Mouse (Mus musculus) megakaryocyte progenitor cell, adult 5-6 weeks (primary cell): ENCODE measurements around the gene Ybx2. TPM values are rescaled to one million over a fixed set of nuclear protein-coding genes. Genes with fewer than 3 reads are reported as not detected.

Experiments used
- ATAC-seq: replicated peaks from 2 replicates; pipeline ENCODE4 v1.8.0; 2016; ENCODE audit warnings: mild to moderate bottlenecking, moderate TSS enrichment, inconsistent platforms; ENCODE audit not compliant: poor library complexity
- total RNA-seq, 2 experiments: library from RNA; stranded (forward) in 1 of 2; stranded (reverse) in 1 of 2; fragments of 157-497, 149-512 nt in 1 of 2; fragments of 200-1000 nt in 1 of 2; gene quantifications; 2 replicates each; pipeline versions ENCODE4 v1.2.3 to v1.2.4; 2015 to 2017

The Ybx2 gene
- total RNA-seq, 2 experiments from 2014 or later = not detected

GRCm38 (mm10) chr11:69989949-69990348 lies 54.4 kb downstream of the Ybx2 start:
- no peak for ATAC-seq

Other genes with a start within 250 kb of the Ybx2 start
Only the 30 nearest of the 35 such genes appear.
- not detected in 2 replicates for gene Slc35g3, start 173.8 kb upstream of the Ybx2 start, total RNA-seq (2015)
- not detected in 2 replicates for gene Slc35g3, start 173.8 kb upstream of the Ybx2 start, total RNA-seq (2017)
- gene Zbtb4, start 169.9 kb upstream of the Ybx2 start, total RNA-seq (2015) = 1.3 and 1.5 TPM in 2 replicates
- gene Zbtb4, start 169.9 kb upstream of the Ybx2 start, total RNA-seq (2017) = 0.51 and 0.54 TPM in 2 replicates
- 0.24 and 1.6 TPM in 2 replicates for gene Chrnb1, start 139.9 kb upstream of the Ybx2 start, total RNA-seq (2015)
- gene Chrnb1, start 139.9 kb upstream of the Ybx2 start, total RNA-seq (2017) = 0.04 and 0.44 TPM in 2 replicates
- 0.22 and 0.52 TPM in 2 replicates for gene Fgf11, start 133.9 kb upstream of the Ybx2 start, total RNA-seq (2015)
- gene Fgf11, start 133.9 kb upstream of the Ybx2 start, total RNA-seq (2017) = 0.21 and 0.41 TPM in 2 replicates
- not detected in 2 replicates for gene Tmem102, start 130.2 kb upstream of the Ybx2 start, total RNA-seq (2015)
- not detected in 2 replicates for gene Tmem102, start 130.2 kb upstream of the Ybx2 start, total RNA-seq (2017)
- not detected in 2 replicates for gene Gm39566, start 120.5 kb upstream of the Ybx2 start, total RNA-seq (2015)
- gene Gm39566, start 120.5 kb upstream of the Ybx2 start, total RNA-seq (2017) = not detected in 2 replicates
- gene Spem2, start 117.3 kb upstream of the Ybx2 start, total RNA-seq (2015) = not detected in 2 replicates
- not detected in 2 replicates for gene Spem2, start 117.3 kb upstream of the Ybx2 start, total RNA-seq (2017)
- gene Spem1, start 113.6 kb upstream of the Ybx2 start, total RNA-seq (2015) = not detected in 2 replicates
- gene Spem1, start 113.6 kb upstream of the Ybx2 start, total RNA-seq (2017) = 0.79 TPM in 1 of 2 replicates, not detected in the other
- 8.4 and 10.8 TPM in 2 replicates for gene Nlgn2, start 98.0 kb upstream of the Ybx2 start, total RNA-seq (2015)
- gene Nlgn2, start 98.0 kb upstream of the Ybx2 start, total RNA-seq (2017) = 3.5 and 6.2 TPM in 2 replicates
- gene Tmem256, start 97.3 kb upstream of the Ybx2 start, total RNA-seq (2015) = 240 and 307 TPM in 2 replicates
- 174 and 238 TPM in 2 replicates for gene Tmem256, start 97.3 kb upstream of the Ybx2 start, total RNA-seq (2017)
- 60.6 and 62.2 TPM in 2 replicates for gene Plscr3, start 89.4 kb upstream of the Ybx2 start, total RNA-seq (2015)
- 29.1 and 32.9 TPM in 2 replicates for gene Plscr3, start 89.4 kb upstream of the Ybx2 start, total RNA-seq (2017)
- gene Tnk1, start 77.1 kb upstream of the Ybx2 start, total RNA-seq (2015) = 0.32 TPM in 1 of 2 replicates, not detected in the other
- gene Tnk1, start 77.1 kb upstream of the Ybx2 start, total RNA-seq (2017) = 0.54 TPM in 1 of 2 replicates, not detected in the other
- not detected in 2 replicates for gene Tmem95, start 57.8 kb upstream of the Ybx2 start, total RNA-seq (2015)
- gene Tmem95, start 57.8 kb upstream of the Ybx2 start, total RNA-seq (2017) = not detected in 2 replicates
- gene Kctd11, start 54.4 kb upstream of the Ybx2 start, total RNA-seq (2015) = 1.1 and 2.3 TPM in 2 replicates
- 0.88 and 1.9 TPM in 2 replicates for gene Kctd11, start 54.4 kb upstream of the Ybx2 start, total RNA-seq (2017)
- gene Acap1, start 40.3 kb upstream of the Ybx2 start, total RNA-seq (2015) = 23.6 and 24.7 TPM in 2 replicates
- gene Acap1, start 40.3 kb upstream of the Ybx2 start, total RNA-seq (2017) = 59.2 and 67.5 TPM in 2 replicates
- 1.9 and 3.0 TPM in 2 replicates for gene 2810408A11Rik, start 34.8 kb upstream of the Ybx2 start, total RNA-seq (2015)
- 1.7 and 6.6 TPM in 2 replicates for gene 2810408A11Rik, start 34.8 kb upstream of the Ybx2 start, total RNA-seq (2017)
- gene Neurl4, start 34.7 kb upstream of the Ybx2 start, total RNA-seq (2015) = 9.5 and 11.0 TPM in 2 replicates
- 20.2 and 21.6 TPM in 2 replicates for gene Neurl4, start 34.7 kb upstream of the Ybx2 start, total RNA-seq (2017)
- 106 and 114 TPM in 2 replicates for gene Gps2, start 21.9 kb upstream of the Ybx2 start, total RNA-seq (2015)
- 46.2 and 56.3 TPM in 2 replicates for gene Gps2, start 21.9 kb upstream of the Ybx2 start, total RNA-seq (2017)
- 1,355 and 1,412 TPM in 2 replicates for gene Eif5a, start 13.8 kb upstream of the Ybx2 start, total RNA-seq (2015)
- gene Eif5a, start 13.8 kb upstream of the Ybx2 start, total RNA-seq (2017) = 1,221 and 1,257 TPM in 2 replicates
- 0.22 TPM in 1 of 2 replicates, not detected in the other for gene Slc2a4, start 12.4 kb downstream of the Ybx2 start, total RNA-seq (2015)
- gene Slc2a4, start 12.4 kb downstream of the Ybx2 start, total RNA-seq (2017) = not detected in 2 replicates
- gene Cldn7, start 29.0 kb downstream of the Ybx2 start, total RNA-seq (2015) = not detected in 2 replicates
- gene Cldn7, start 29.0 kb downstream of the Ybx2 start, total RNA-seq (2017) = not detected in 2 replicates
- 131 and 135 TPM in 2 replicates for gene Ctdnep1, start 45.4 kb downstream of the Ybx2 start, total RNA-seq (2015)
- gene Ctdnep1, start 45.4 kb downstream of the Ybx2 start, total RNA-seq (2017) = 28.7 and 33.7 TPM in 2 replicates
- gene Elp5, start 46.7 kb downstream of the Ybx2 start, total RNA-seq (2015) = 110 and 129 TPM in 2 replicates
- gene Elp5, start 46.7 kb downstream of the Ybx2 start, total RNA-seq (2017) = 57.5 and 66.1 TPM in 2 replicates
- gene Gabarap, start 55.3 kb downstream of the Ybx2 start, total RNA-seq (2015) = 387 and 444 TPM in 2 replicates
- 242 and 274 TPM in 2 replicates for gene Gabarap, start 55.3 kb downstream of the Ybx2 start, total RNA-seq (2017)
- gene Phf23, start 60.0 kb downstream of the Ybx2 start, total RNA-seq (2015) = 34.5 and 37.9 TPM in 2 replicates
- gene Phf23, start 60.0 kb downstream of the Ybx2 start, total RNA-seq (2017) = 31.7 and 40.0 TPM in 2 replicates
- 9.5 and 9.8 TPM in 2 replicates for gene Dvl2, start 64.8 kb downstream of the Ybx2 start, total RNA-seq (2015)
- 9.5 and 14.7 TPM in 2 replicates for gene Dvl2, start 64.8 kb downstream of the Ybx2 start, total RNA-seq (2017)
- 28.7 and 45.7 TPM in 2 replicates for gene Acadvl, start 79.6 kb downstream of the Ybx2 start, total RNA-seq (2015)
- 43.6 and 49.1 TPM in 2 replicates for gene Acadvl, start 79.6 kb downstream of the Ybx2 start, total RNA-seq (2017)
- gene Dlg4, start 81.1 kb downstream of the Ybx2 start, total RNA-seq (2015) = 5.8 and 6.7 TPM in 2 replicates
- gene Dlg4, start 81.1 kb downstream of the Ybx2 start, total RNA-seq (2017) = 3.8 and 4.1 TPM in 2 replicates
- not detected in 2 replicates for gene Asgr1, start 118.3 kb downstream of the Ybx2 start, total RNA-seq (2015)
- not detected in 2 replicates for gene Asgr1, start 118.3 kb downstream of the Ybx2 start, total RNA-seq (2017)
- gene Asgr2, start 156.8 kb downstream of the Ybx2 start, total RNA-seq (2015) = not detected in 2 replicates
- gene Asgr2, start 156.8 kb downstream of the Ybx2 start, total RNA-seq (2017) = 0.62 TPM in 1 of 2 replicates, not detected in the other